Mouse (Mus musculus): ENCODE data around the gene Ecsit.
A peak's percentile ranks its signal among the peaks of the same experiment; 100 is the strongest.

Ecsit gene

GRCm38 (mm10) chr9:22085022-22085834, at the start of gene Ecsit:
Gene Ecsit, minus strand, starts transcription at chr9:22085438.
- peak; percentile 97 for DNase-seq

- no peak for DNase-seq
Observed at GRCm38 (mm10) chr9:22134246-22134890, 49.1 kb upstream of the Ecsit start.

- no peak for DNase-seq
Observed at GRCm38 (mm10) chr9:22132220-22132619, 47.0 kb upstream of the Ecsit start.

- peak; percentile 68 for DNase-seq
Observed at GRCm38 (mm10) chr9:22131226-22131981, 46.2 kb upstream of the Ecsit start.

- DNase-seq, result no peak
Observed at GRCm38 (mm10) chr9:22125246-22126027, 40.2 kb upstream of the Ecsit start.

- DNase-seq, result no peak
Observed at GRCm38 (mm10) chr9:22124169-22124568, 38.9 kb upstream of the Ecsit start.

GRCm38 (mm10) chr9:22123069-22123609, 37.9 kb upstream of the Ecsit start:
- no peak for DNase-seq

- DNase-seq, result no peak
Observed at GRCm38 (mm10) chr9:22122005-22122404, 36.8 kb upstream of the Ecsit start.

- no peak for DNase-seq
Observed at GRCm38 (mm10) chr9:22121545-22121944, 36.3 kb upstream of the Ecsit start.

- no peak for DNase-seq
Observed at GRCm38 (mm10) chr9:22119543-22119942, 34.3 kb upstream of the Ecsit start.

- DNase-seq, result peak; percentile 56
Observed at GRCm38 (mm10) chr9:22117754-22118456, 32.7 kb upstream of the Ecsit start.

- DNase-seq, result peak; percentile 96
Observed at GRCm38 (mm10) chr9:22116740-22117426, 31.6 kb upstream of the Ecsit start, which contains the start of gene Elof1. Gene Elof1, minus strand, starts transcription at chr9:22117172.

- no peak for DNase-seq
Observed at GRCm38 (mm10) chr9:22116086-22116485, 30.8 kb upstream of the Ecsit start.

GRCm38 (mm10) chr9:22115635-22116034, 30.4 kb upstream of the Ecsit start:
- DNase-seq, result no peak

GRCm38 (mm10) chr9:22108194-22108593, 23.0 kb upstream of the Ecsit start:
- DNase-seq, result no peak

GRCm38 (mm10) chr9:22099922-22100321, 14.7 kb upstream of the Ecsit start:
- DNase-seq, result no peak

- peak; percentile 30 for DNase-seq
Observed at GRCm38 (mm10) chr9:22098993-22099696, 13.9 kb upstream of the Ecsit start, which contains the start of gene Cnn1. Gene Cnn1, plus strand, starts transcription at chr9:22099216.

GRCm38 (mm10) chr9:22095854-22096307, 10.6 kb upstream of the Ecsit start:
- DNase-seq, result peak; percentile 87

GRCm38 (mm10) chr9:22092746-22093145, 7.5 kb upstream of the Ecsit start:
- DNase-seq, result no peak

- no peak for DNase-seq
Observed at GRCm38 (mm10) chr9:22089986-22090385, 4.7 kb upstream of the Ecsit start.

Data from kidney, postnatal 14 days (tissue).